Mouse (Mus musculus) neural tube, embryonic 11.5 days (tissue): Measurements from ENCODE around the gene Nppa. TPM values are rescaled to one million over a fixed set of nuclear protein-coding genes. Genes with fewer than 3 reads are reported as not detected.

Experiments
- ATAC-seq: fragments of 200-750 bp; cut with Nextera tagmentation; 2 replicates; pipeline ENCODE4 v1.8.0; 2017; ENCODE audit warnings: moderate number of reproducible peaks, mild to moderate bottlenecking, moderate TSS enrichment, moderate library complexity; ENCODE audit not compliant: insufficient read depth, low FRiP score, low TSS enrichment
- DNase-seq: peaks from one replicate; pipeline ENCODE4 v3.0.0-alpha.2; 2015; ENCODE audit warnings: low spot score
- H3K27ac ChIP-seq: fragments of 300-500 bp; sonication (generic); 2 replicates; pipeline ENCODE4 v1.5.1; 2014; ENCODE audit warnings: low read depth, mild to moderate bottlenecking, low read length
- H3K27me3 ChIP-seq: fragments of 300-500 bp; sonication (generic); 2 replicates; pipeline ENCODE4 v1.6.1; 2014; ENCODE audit warnings: mild to moderate bottlenecking, low read length, mixed read lengths; ENCODE audit not compliant: control insufficient read depth, insufficient read depth
- H3K36me3 ChIP-seq: fragments of 300-500 bp; sonication (generic); 2 replicates; pipeline ENCODE4 v1.6.1; 2014; ENCODE audit warnings: mild to moderate bottlenecking, low read length, moderate library complexity, mixed read lengths; ENCODE audit not compliant: control insufficient read depth, insufficient read depth
- H3K4me1 ChIP-seq: fragments of 300-500 bp; sonication (generic); 2 replicates; pipeline ENCODE4 v1.6.1; 2014; ENCODE audit warnings: low read length, mixed read lengths; ENCODE audit not compliant: control insufficient read depth, insufficient read depth
- H3K4me2 ChIP-seq: fragments of 300-500 bp; sonication (generic); 2 replicates; pipeline ENCODE4 v1.6.1; 2014; ENCODE audit warnings: low read depth, mild to moderate bottlenecking, moderate library complexity
- H3K4me3 ChIP-seq: fragments of 300-500 bp; sonication (generic); 2 replicates; pipeline ENCODE4 v1.5.1; 2014; ENCODE audit warnings: low read depth, low read length
- H3K9ac ChIP-seq: fragments of 300-500 bp; sonication (generic); 2 replicates; pipeline ENCODE4 v1.6.1; 2014; ENCODE audit warnings: mild to moderate bottlenecking, low read length
- H3K9me3 ChIP-seq: fragments of 300-500 bp; sonication (generic); 2 replicates; pipeline ENCODE4 v1.6.1; 2016; ENCODE audit warnings: low read length; ENCODE audit not compliant: control insufficient read depth
- WGBS: fragments of 180-500 bp; shearing (Covaris S2); extraction: QIAGEN DNeasy Blood & Tissue Kit; methylation state at CpG from one replicate; pipeline ENCODE4 v1.1.7; 2014; 5-methylcytosine and 5-hydroxymethylcytosine counted together
- polyA plus RNA-seq: library from polyadenylated mRNA; unstranded; fragments of >200 nt; fragmentation: Nextera tagmentation; extraction: Ambion mirVana; gene quantifications from 2 replicates; pipeline ENCODE4 v1.2.1, GENCODE M21; 2014

Nppa gene
- polyA plus RNA-seq, 1 experiment from 2014 or later, result 2.9 TPM

DNA sequence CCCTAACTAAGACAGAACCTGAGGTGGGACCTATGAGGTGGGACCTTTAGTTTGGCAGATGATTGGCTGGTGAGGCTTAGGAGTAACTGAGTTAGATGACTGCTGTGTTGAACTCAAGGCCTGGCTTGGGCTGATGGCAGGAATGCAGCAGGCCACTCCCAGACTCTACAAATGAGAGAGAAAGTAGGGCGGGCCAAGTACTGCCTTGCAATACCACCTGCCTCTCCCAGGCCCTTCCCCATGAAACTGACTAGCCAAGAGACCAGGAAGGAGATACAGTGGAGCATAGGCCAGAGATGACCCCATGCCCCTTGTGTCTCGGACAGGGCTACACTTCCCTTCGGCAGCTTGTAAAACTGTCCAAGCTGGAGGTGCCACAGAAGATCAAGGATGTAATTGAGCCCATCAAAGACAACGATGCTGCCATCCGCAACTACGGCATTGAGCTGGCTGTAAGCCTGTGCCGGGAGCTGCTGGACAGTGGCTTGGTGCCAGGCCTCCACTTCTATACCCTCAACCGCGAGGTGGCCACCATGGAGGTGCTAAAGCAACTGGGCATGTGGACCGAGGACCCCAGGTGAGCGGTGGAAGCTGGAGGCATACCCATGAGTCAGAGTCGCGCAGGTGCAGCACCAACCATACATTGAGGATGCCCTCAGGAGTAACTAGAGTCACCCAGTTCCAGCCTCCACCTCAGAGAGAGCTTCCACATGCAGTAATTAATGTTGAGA, 50.7 kb downstream of the Nppa start:
- ATAC-seq (no peak), DNase-seq (no peak)
- no peaks in the 10 kb centered on the region for H3K4me1 ChIP-seq
- H3K27me3 ChIP-seq, result no peaks in the 10 kb centered on the region
- H3K9ac ChIP-seq, result no peak overlapping the region
- no peak overlapping the region for H3K4me2 ChIP-seq
- no peak overlapping the region for H3K27ac ChIP-seq
- H3K4me3 ChIP-seq, result no peak overlapping the region
- 92% methylated on average over 13 of the region's 13 CpGs for WGBS
- no peaks in the 10 kb centered on the region for H3K9me3 ChIP-seq
- H3K36me3 ChIP-seq, result peaks cover 39% of the 10 kb centered on the region

Other genes starting within 250 kb of the Nppa start
- 7.2 and 7.5 TPM in 2 replicates for gene Zfp984, start 190.9 kb upstream of the Nppa start, polyA plus RNA-seq
- gene Zfp933, start 152.4 kb upstream of the Nppa start, polyA plus RNA-seq, result 5.0 and 5.8 TPM in 2 replicates
- gene Miip, start 131.9 kb upstream of the Nppa start, polyA plus RNA-seq, result 35.1 and 37.2 TPM in 2 replicates
- gene Fv1, start 131.7 kb upstream of the Nppa start, polyA plus RNA-seq, result 12.7 and 15.4 TPM in 2 replicates
- gene Mfn2, start 96.0 kb upstream of the Nppa start, polyA plus RNA-seq, result 47.5 and 50.0 TPM in 2 replicates
- gene Plod1, start 64.0 kb upstream of the Nppa start, polyA plus RNA-seq, result 33.2 and 35.2 TPM in 2 replicates
- 19.7 and 20.6 TPM in 2 replicates for gene 2510039O18Rik, start 59.8 kb upstream of the Nppa start, polyA plus RNA-seq
- gene Nppb, start 14.9 kb upstream of the Nppa start, polyA plus RNA-seq, result 0.72 and 0.87 TPM in 2 replicates
- 20.9 and 24.2 TPM in 2 replicates for gene Clcn6, start 38.1 kb downstream of the Nppa start, polyA plus RNA-seq
- 22.0 and 22.7 TPM in 2 replicates for gene Mthfr, start 38.4 kb downstream of the Nppa start, polyA plus RNA-seq
- 9.1 and 10.7 TPM in 2 replicates for gene Agtrap, start 87.3 kb downstream of the Nppa start, polyA plus RNA-seq
- gene Mad2l2, start 129.7 kb downstream of the Nppa start, polyA plus RNA-seq, result 71.7 and 78.3 TPM in 2 replicates
- gene Draxin, start 130.0 kb downstream of the Nppa start, polyA plus RNA-seq, result 9.8 and 10.5 TPM in 2 replicates
- 11.7 and 13.9 TPM in 2 replicates for gene Fbxo6, start 151.4 kb downstream of the Nppa start, polyA plus RNA-seq
- gene Fbxo44, start 159.8 kb downstream of the Nppa start, polyA plus RNA-seq, result 59.6 and 60.8 TPM in 2 replicates
- gene Fbxo2, start 159.9 kb downstream of the Nppa start, polyA plus RNA-seq, result 1.3 and 2.8 TPM in 2 replicates